Mouse (Mus musculus) gastrocnemius, adult 2 months (tissue): ENCODE measurements around the gene 4930402H24Rik. TPM values are rescaled to one million over a fixed set of nuclear protein-coding genes. Genes with fewer than 3 reads are reported as not detected.
A peak's percentile ranks its signal among the peaks of the same experiment; 100 is the strongest.

ENCODE experiments used
- DNase-seq: peaks from one replicate; pipeline ENCODE4 v3.0.0; 2022
- H3K27ac ChIP-seq: fragments of 200-600 bp; 2 replicates; pipeline ENCODE4 v1.8.1; 2022; ENCODE audit warnings: mild to moderate bottlenecking
- H3K4me3 ChIP-seq: fragments of 200-600 bp; 2 replicates; pipeline ENCODE4 v1.8.1; 2022; ENCODE audit warnings: mild to moderate bottlenecking, moderate library complexity
- CTCF ChIP-seq: fragments of 200-600 bp; IDR thresholded peaks from 2 replicates; pipeline ENCODE4 v1.8.1; 2022; ENCODE audit warnings: antibody characterized with exemption, mild to moderate bottlenecking, moderate library complexity
- intact Hi-C: fragments of 180-260 bp; cut with DNase I; formaldehyde crosslinking; loops from one replicate; pipeline ENCODE4 v1.15.1; 2025
- total RNA-seq, 2 experiments: library from RNA; stranded (reverse); gene quantifications; 2 replicates each; pipeline ENCODE4 v1.2.3; 2021

4930402H24Rik gene
- total RNA-seq, 2 experiments from 2014 or later: 3.1 to 5.0 TPM

- Histone ChIP-seq H3K27ac (no peak overlapping the region), H3K4me3 (peak overlapping the region; percentile 73)
- no peak for DNase-seq
- TF ChIP-seq CTCF: no peak
- intact Hi-C loops: no loop called here
Observed at GRCm38 (mm10) chr2:130696700-130697152, 209.5 kb downstream of the 4930402H24Rik start.

- TF ChIP-seq CTCF: no peak
- DNase-seq: no peak
- Histone ChIP-seq H3K27ac (no peak overlapping the region), H3K4me3 (no peak overlapping the region)
- intact Hi-C loops: no loop called here
Observed at GRCm38 (mm10) chr2:130693563-130693962, 212.6 kb downstream of the 4930402H24Rik start.

GRCm38 (mm10) chr2:130689011-130689410, 217.2 kb downstream of the 4930402H24Rik start:
- H3K27ac ChIP-seq: no peak overlapping the region
- intact Hi-C loops: no loop called here
- DNase-seq: no peak
- no peak for TF ChIP-seq CTCF
- H3K4me3 ChIP-seq: no peak overlapping the region

- TF ChIP-seq CTCF: no peak
- Histone ChIP-seq H3K4me3 (no peak overlapping the region), H3K27ac (no peak overlapping the region)
- intact Hi-C loops: no loop called here
- DNase-seq: no peak
Observed at GRCm38 (mm10) chr2:130685426-130685825, 220.8 kb downstream of the 4930402H24Rik start.

- H3K4me3 ChIP-seq: no peak overlapping the region
- TF ChIP-seq CTCF: no peak
- DNase-seq: no peak
- H3K27ac ChIP-seq: no peak overlapping the region
- intact Hi-C loops: no loop called here
Observed at GRCm38 (mm10) chr2:130681531-130681930, 224.7 kb downstream of the 4930402H24Rik start.

GRCm38 (mm10) chr2:130679899-130680298, 226.3 kb downstream of the 4930402H24Rik start:
- Histone ChIP-seq H3K4me3 (no peak overlapping the region), H3K27ac (no peak overlapping the region)
- no peak for DNase-seq
- intact Hi-C loops: no loop called here
- TF ChIP-seq CTCF: no peak

GRCm38 (mm10) chr2:130679154-130679553, 227.1 kb downstream of the 4930402H24Rik start:
- Histone ChIP-seq H3K4me3 (no peak overlapping the region), H3K27ac (no peak overlapping the region)
- intact Hi-C loops: no loop called here
- TF ChIP-seq CTCF: no peak
- no peak for DNase-seq

GRCm38 (mm10) chr2:130677211-130677610, 229.0 kb downstream of the 4930402H24Rik start:
- Histone ChIP-seq H3K4me3 (no peak overlapping the region), H3K27ac (no peak overlapping the region)
- TF ChIP-seq CTCF: no peak
- intact Hi-C loops: no loop called here
- DNase-seq: no peak

GRCm38 (mm10) chr2:130667559-130667958, 238.6 kb downstream of the 4930402H24Rik start, which contains the start of gene Itpa:
Gene Itpa, plus strand, starts transcription at chr2:130667610.
- intact Hi-C loops: no loop called here
- peak; percentile 92 for DNase-seq
- TF ChIP-seq CTCF: peak; percentile 52
- Histone ChIP-seq H3K27ac (peak within 1 kb of the TSS; percentile 92), H3K4me3 (peak within 1 kb of the TSS; percentile 89)

GRCm38 (mm10) chr2:130664102-130664701, 242.0 kb downstream of the 4930402H24Rik start, which contains the start of gene Ddrgk1:
Gene Ddrgk1, minus strand, starts transcription at chr2:130664659.
- intact Hi-C loops: no loop called here

GRCm38 (mm10) chr2:130663342-130663741, 242.9 kb downstream of the 4930402H24Rik start:
- H3K4me3 ChIP-seq: peak overlapping the region; percentile 87
- H3K27ac ChIP-seq: peak overlapping the region; percentile 1; the same call in 1 of the 2 replicates
- intact Hi-C loops: no loop called here
- TF ChIP-seq CTCF: no peak
- no peak for DNase-seq

More at GRCm38 (mm10) chr2:130664102-130664701, 242.0 kb downstream of the 4930402H24Rik start, which contains the start of gene Ddrgk1:
- no peak for TF ChIP-seq CTCF
- Histone ChIP-seq H3K27ac (peak within 1 kb of the TSS; percentile 100), H3K4me3 (peak within 1 kb of the TSS; percentile 87)
- peak; percentile 96 for DNase-seq

- Histone ChIP-seq H3K4me3 (no peak overlapping the region), H3K27ac (no peak overlapping the region)
- intact Hi-C loops: no loop called here
- no peak for DNase-seq
- no peak for TF ChIP-seq CTCF
Observed at GRCm38 (mm10) chr2:130658530-130658929, 247.7 kb downstream of the 4930402H24Rik start.

GRCm38 (mm10) chr2:130657541-130657940, 248.7 kb downstream of the 4930402H24Rik start:
- intact Hi-C loops: no loop called here
- TF ChIP-seq CTCF: no peak
- H3K27ac ChIP-seq: no peak overlapping the region
- H3K4me3 ChIP-seq: no peak overlapping the region
- no peak for DNase-seq

- DNase-seq: no peak
- H3K27ac ChIP-seq: no peak overlapping the region
- H3K4me3 ChIP-seq: no peak overlapping the region
- no peak for TF ChIP-seq CTCF
- intact Hi-C loops: no loop called here
Observed at GRCm38 (mm10) chr2:130656536-130656935, 249.7 kb downstream of the 4930402H24Rik start.

Other genes with a start within 250 kb of the 4930402H24Rik start
- 100 to 1,000 TPM; 104 to 127 TPM for gene Ddrgk1, start 241.7 kb downstream of the 4930402H24Rik start, total RNA-seq
- gene Itpa, start 238.8 kb downstream of the 4930402H24Rik start, total RNA-seq: 10 to 100 TPM; 10.8 to 16.2 TPM
- under 1 TPM in 1 of 2 experiments, not detected in 1; 0.45 TPM for gene Slc4a11, start 208.9 kb downstream of the 4930402H24Rik start, total RNA-seq
- 10 to 100 TPM; 14.1 to 15.3 TPM for gene Atrn, start 89 bp upstream of the 4930402H24Rik start, total RNA-seq
- 1 to 10 TPM; 1.1 to 1.7 TPM for gene Gfra4, start 136.7 kb upstream of the 4930402H24Rik start, total RNA-seq
- gene Adam33, start 157.4 kb upstream of the 4930402H24Rik start, total RNA-seq: 1 to 10 TPM; 2.5 TPM
- under 1 TPM; 0.36 to 0.39 TPM for gene Siglec1, start 180.4 kb upstream of the 4930402H24Rik start, total RNA-seq
- gene Hspa12b, start 220.9 kb upstream of the 4930402H24Rik start, total RNA-seq: 10 to 100 TPM; 11.7 to 14.8 TPM
- not detected for gene Gm11037, start 227.1 kb upstream of the 4930402H24Rik start, total RNA-seq